Mouse (Mus musculus) testis, adult 2 months (tissue): ENCODE data around the gene Clec18a. TPM values are rescaled to one million over a fixed set of nuclear protein-coding genes. Genes with fewer than 3 reads are reported as not detected.
A peak's percentile ranks its signal among the peaks of the same experiment; 100 is the strongest.

Experiments
- H3K27ac ChIP-seq: fragments of 200-500 bp; 2 replicates; pipeline ENCODE4 v1.5.1; 2012; ENCODE audit warnings: low read depth, low read length; ENCODE audit not compliant: control insufficient read depth, insufficient read depth
- H3K27me3 ChIP-seq: fragments of 200-500 bp; 2 replicates; pipeline ENCODE4 v1.6.1; 2012; ENCODE audit warnings: mild to moderate bottlenecking, low read length, moderate library complexity; ENCODE audit not compliant: control insufficient read depth, insufficient read depth
- H3K36me3 ChIP-seq: fragments of 200-500 bp; 2 replicates; pipeline ENCODE4 v1.6.1; 2012; ENCODE audit warnings: mild to moderate bottlenecking, low read length; ENCODE audit not compliant: control insufficient read depth, insufficient read depth
- H3K4me1 ChIP-seq: fragments of 200-500 bp; 2 replicates; pipeline ENCODE4 v1.6.1; 2012; ENCODE audit warnings: low read length; ENCODE audit not compliant: control insufficient read depth, insufficient read depth
- H3K4me3 ChIP-seq: fragments of 200-500 bp; 2 replicates; pipeline ENCODE4 v1.5.1; 2012; ENCODE audit warnings: low read depth, mild to moderate bottlenecking, low read length, moderate library complexity, mixed read lengths; ENCODE audit not compliant: control insufficient read depth
- CTCF ChIP-seq: fragments of 200-500 bp; IDR thresholded peaks from 2 replicates; pipeline ENCODE4 v1.5.1; 2012; ENCODE audit warnings: low read depth, mild to moderate bottlenecking, inconsistent platforms, low read length, moderate library complexity; ENCODE audit not compliant: control insufficient read depth, insufficient read depth, insufficient replicate concordance
- POLR2A ChIP-seq: fragments of 200-500 bp; IDR thresholded peaks from 2 replicates; pipeline ENCODE4 v1.6.1; 2012; ENCODE audit warnings: low read depth, mild to moderate bottlenecking, inconsistent platforms, low read length, moderate library complexity; ENCODE audit not compliant: control insufficient read depth
- polyA plus RNA-seq: library from polyadenylated mRNA; depleted of rRNA; stranded (reverse); fragments of >200 nt; gene quantifications from 2 replicates; pipeline ENCODE4 v1.2.3, GENCODE M21; 2012

Gene Clec18a
- polyA plus RNA-seq, 1 experiment: 0.70 TPM

- no peaks in the 10 kb centered on the region; the same call in 1 of the 2 replicates for H3K36me3 ChIP-seq
- H3K27ac ChIP-seq: no peak overlapping the region
- no peaks in the 10 kb centered on the region for H3K27me3 ChIP-seq
- H3K4me3 ChIP-seq: no peak overlapping the region; the same call in 1 of the 2 replicates
- TF ChIP-seq CTCF: no peak
- TF ChIP-seq POLR2A: no peak
- peaks cover 2% of the 10 kb centered on the region for H3K4me1 ChIP-seq
These were observed 55.6 kb downstream of the Clec18a start for GRCm38 (mm10) chr8:111036591-111036990.

- Histone ChIP-seq H3K36me3 (peaks cover 3% of the 10 kb centered on the region), H3K27ac (peak overlapping the region; percentile 88)
- TF ChIP-seq CTCF (no peak), POLR2A (no peak)
These were observed 58.0 kb downstream of the Clec18a start for GRCm38 (mm10) chr8:111034276-111034675.

GRCm38 (mm10) chr8:111033482-111034215 is 58.6 kb downstream of the Clec18a start:
- H3K27me3 ChIP-seq: no peaks in the 10 kb centered on the region
- H3K36me3 ChIP-seq: peaks cover 3% of the 10 kb centered on the region
- peak; percentile 82 for TF ChIP-seq POLR2A
- TF ChIP-seq CTCF: no peak
- H3K4me1 ChIP-seq: peaks cover 2% of the 10 kb centered on the region
- H3K4me3 ChIP-seq: peak overlapping the region; percentile 98
- H3K27ac ChIP-seq: peak overlapping the region; percentile 88

More at GRCm38 (mm10) chr8:111034276-111034675, 58.0 kb downstream of the Clec18a start:
- Histone ChIP-seq H3K4me1 (peaks cover 2% of the 10 kb centered on the region), H3K4me3 (peak overlapping the region; percentile 98), H3K27me3 (no peaks in the 10 kb centered on the region)

DNA sequence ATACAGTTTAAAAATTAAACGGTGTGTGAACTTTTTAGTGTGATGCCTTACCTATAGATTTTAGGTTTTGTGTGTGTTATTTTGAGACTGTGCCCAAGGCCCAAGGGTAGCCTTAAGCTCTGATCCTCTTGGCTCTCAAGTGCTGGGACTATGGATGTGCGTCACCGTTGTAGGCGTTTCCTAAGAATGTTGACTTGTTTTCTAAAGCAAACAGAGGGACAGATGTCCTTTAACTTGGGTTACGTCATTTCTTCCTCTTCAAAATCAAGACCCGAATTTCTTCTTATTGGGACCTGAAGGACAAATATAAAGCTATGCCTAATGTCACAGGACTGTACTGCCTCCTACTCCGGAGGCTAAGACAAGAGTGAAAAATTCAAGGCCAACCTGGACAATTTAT is 59.3 kb downstream of the Clec18a start, which contains the start of gene Aars:
Aars (plus strand) TSS at position 229 of the 400 bp plus-strand sequence.
- Histone ChIP-seq H3K4me1 (peaks cover 2% of the 10 kb centered on the region), H3K27ac (peak within 1 kb of the TSS; percentile 100), H3K36me3 (peaks cover 3% of the 10 kb centered on the region), H3K4me3 (peak within 1 kb of the TSS; percentile 99), H3K27me3 (no peaks in the 10 kb centered on the region)
- TF ChIP-seq CTCF: no peak
- no peak for TF ChIP-seq POLR2A

DNA sequence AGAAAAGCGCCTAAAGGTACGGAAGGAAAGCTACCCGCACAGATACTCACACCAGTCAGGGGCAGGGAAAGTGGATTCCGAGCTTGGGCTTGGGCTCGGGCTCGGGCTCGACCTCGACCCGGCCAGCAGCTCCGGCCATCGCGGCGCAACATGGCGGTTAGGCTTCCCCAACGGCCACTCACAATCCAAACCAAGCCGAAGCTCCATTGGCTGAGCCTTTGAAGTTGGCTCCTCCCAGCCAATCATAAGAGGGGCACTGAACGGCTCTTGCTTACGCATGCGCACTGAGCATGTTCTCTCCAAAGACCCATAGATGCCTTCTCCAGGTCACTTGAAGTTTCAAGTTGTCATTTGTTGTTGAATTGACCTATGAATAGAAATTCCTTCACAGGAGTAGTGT is 60.7 kb downstream of the Clec18a start, which contains the start of gene Ddx19b:
Ddx19b (minus strand) TSS at position 180 of the 400 bp plus-strand sequence.
- Histone ChIP-seq H3K4me3 (peak within 1 kb of the TSS; percentile 99), H3K4me1 (peaks cover 5% of the 10 kb centered on the region), H3K27me3 (no peaks in the 10 kb centered on the region)

DNA sequence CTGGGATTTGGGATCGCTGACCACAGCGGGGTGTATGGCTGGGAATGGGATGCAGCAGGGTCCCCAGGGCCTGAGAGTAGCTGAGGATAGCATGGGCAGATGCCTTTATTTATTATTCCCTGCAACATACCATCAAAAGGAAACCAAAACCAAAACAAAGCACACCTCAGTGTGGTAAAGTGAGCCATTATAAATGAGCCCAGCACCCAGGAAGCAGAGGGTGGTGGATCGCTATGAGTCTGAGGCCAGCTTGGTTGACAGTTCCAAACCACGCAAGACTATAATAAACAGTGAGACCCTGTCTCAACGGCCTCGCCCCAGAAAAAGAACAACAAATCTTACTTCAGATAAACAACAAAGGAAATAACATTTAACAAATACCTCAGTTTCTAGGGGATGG is 62.2 kb downstream of the Clec18a start:
- H3K4me3 ChIP-seq: peak overlapping the region; percentile 85

More for the DNA sequence above, 60.7 kb downstream of the Clec18a start, which contains the start of gene Ddx19b:
- Histone ChIP-seq H3K27ac (peak within 1 kb of the TSS; percentile 100), H3K36me3 (peaks cover 6% of the 10 kb centered on the region)
- no peak for TF ChIP-seq CTCF
- TF ChIP-seq POLR2A: peak; percentile 68

DNA sequence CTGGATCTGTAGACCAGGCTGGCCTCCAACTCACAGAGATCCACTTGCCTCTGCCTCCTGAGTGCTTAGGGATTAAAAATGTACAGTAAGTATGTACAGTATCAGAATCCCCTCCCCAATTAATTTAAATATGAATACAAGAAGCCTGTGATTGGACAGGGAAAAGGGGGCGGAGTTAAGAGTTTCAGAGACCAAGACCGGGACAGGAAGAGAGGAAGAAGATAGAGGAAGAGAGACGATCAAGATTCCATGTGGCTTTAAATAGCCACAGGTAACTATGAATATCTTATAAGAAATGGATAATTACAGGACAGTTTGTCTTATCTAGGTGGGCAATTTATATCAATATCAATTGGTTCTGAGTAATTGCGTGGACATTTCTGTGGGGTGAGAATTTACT is 62.6 kb downstream of the Clec18a start:
- Histone ChIP-seq H3K27me3 (no peaks in the 10 kb centered on the region), H3K27ac (no peak overlapping the region), H3K4me3 (peak overlapping the region; percentile 85), H3K4me1 (peaks cover 5% of the 10 kb centered on the region), H3K36me3 (peaks cover 6% of the 10 kb centered on the region)
- TF ChIP-seq CTCF (no peak), POLR2A (no peak)

More for the DNA sequence above, 62.2 kb downstream of the Clec18a start:
- no peak overlapping the region; the same call in 1 of the 2 replicates for H3K27ac ChIP-seq
- H3K27me3 ChIP-seq: no peaks in the 10 kb centered on the region
- H3K4me1 ChIP-seq: peaks cover 5% of the 10 kb centered on the region
- peaks cover 6% of the 10 kb centered on the region for H3K36me3 ChIP-seq
- TF ChIP-seq POLR2A (no peak), CTCF (no peak)
